Mouse (Mus musculus): ENCODE data around the gene AI597479. TPM values are rescaled to one million over a fixed set of nuclear protein-coding genes. Genes with fewer than 3 reads are reported as not detected.

Gene AI597479
- polyA plus RNA-seq (2015; fragmentation: Nextera tagmentation; extraction: Ambion mirVana), result 4.9 and 5.0 TPM in 2 replicates

DNA sequence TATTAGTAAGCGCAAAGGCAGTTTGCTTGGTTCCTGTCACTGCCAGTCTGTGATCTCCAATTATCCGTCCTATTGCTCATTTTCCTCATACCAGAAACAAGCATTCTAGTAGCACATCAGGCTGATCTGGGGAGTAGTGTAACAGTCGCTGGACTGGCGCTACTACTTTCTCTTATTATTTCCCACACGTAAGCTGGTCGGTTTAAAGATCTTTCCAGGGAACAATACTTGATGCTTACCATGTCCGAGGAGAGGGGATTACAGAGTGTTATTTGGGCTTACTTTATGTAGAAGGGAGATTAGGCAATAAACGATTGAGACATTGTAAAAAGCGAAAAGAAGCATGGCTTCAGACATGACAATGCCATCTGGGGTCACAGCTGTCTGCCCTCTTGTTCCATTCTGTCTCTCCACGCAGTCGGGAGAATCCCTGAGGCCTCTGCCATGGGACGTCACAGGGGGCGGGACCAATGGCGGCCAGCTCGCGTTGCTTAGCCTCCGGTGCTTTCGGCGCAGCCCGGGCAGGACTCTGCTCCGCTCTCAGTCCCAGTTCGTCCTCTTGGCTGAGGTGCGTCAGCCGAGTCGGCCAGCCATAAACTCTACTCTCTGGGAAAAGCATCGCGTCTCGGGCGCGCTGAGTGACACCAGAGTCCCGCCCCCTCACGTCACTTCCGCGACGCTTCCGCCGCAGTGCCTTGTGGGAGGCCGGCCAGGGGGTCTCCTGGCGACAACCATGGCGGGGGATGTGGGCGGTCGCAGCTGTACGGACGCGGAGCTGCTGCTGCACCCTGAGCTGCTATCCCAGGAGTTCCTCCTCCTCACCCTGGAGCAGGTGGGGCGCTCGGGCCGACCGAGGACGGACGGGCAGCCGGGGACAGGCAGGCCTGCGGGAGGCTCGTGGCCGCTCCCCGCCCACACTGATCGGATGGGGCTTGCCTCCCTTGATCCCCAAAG lies at the start of gene AI597479, which contains the start of gene Tgfbrap1:
AI597479 (plus strand) TSS at position 680 of the 954 bp plus-strand sequence.
Tgfbrap1 (minus strand) TSS at position 607 of the 954 bp plus-strand sequence.
- Histone ChIP-seq H3K4me3 (ENCODE audit: low read depth, low read length) (peak within 1 kb of the TSS; percentile 99), H3K9ac (replicated peaks) (peak within 1 kb of the TSS; percentile 92), H3K27ac (ENCODE audit: low read depth) (peak within 1 kb of the TSS; percentile 100), H3K4me2 (ENCODE audit: low read depth, low read length) (peak within 1 kb of the TSS; percentile 93), H3K4me1 (ENCODE audit: insufficient read depth) (peaks cover 7% of the 10 kb centered on the region; the same call in 1 of the 2 replicates), H3K9me3 (ENCODE audit: low read length) (no peaks in the 10 kb centered on the region), H3K27me3 (ENCODE audit: insufficient read depth, low read length) (no peaks in the 10 kb centered on the region), H3K36me3 (replicated peaks; ENCODE audit: insufficient read depth, low read length) (no peaks in the 10 kb centered on the region)
- ATAC-seq, result peak; percentile 96
- peak; percentile 94 for DNase-seq
- TF ChIP-seq CTCF (IDR thresholded peaks at IDR 0.05; ENCODE audit: low read depth), result no peak
- under 1% methylated on average over 56 of the region's 57 CpGs for WGBS (ENCODE audit: insufficient replicate concordance)

DNA sequence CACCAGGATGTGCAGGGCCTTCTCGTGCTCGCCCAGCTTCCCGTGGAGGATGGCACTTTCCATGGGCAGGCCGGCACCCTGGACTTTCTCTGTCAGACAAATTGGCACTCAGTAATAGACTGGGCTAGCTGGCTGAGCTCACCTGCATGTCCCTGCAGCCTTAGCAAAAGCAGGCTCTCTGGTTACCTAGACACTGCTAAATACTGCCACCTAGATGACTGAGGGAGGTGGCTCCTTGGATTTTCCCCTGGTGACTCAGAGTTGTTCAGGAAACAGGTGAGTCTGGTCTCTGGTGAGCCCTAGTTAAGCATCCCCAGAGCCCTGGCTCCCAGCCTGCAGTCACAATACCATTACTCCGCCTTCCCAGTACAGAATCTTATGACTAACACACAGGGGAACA lies 46.6 kb upstream of the AI597479 start:
- no peak overlapping the region for H3K4me2 ChIP-seq (ENCODE audit: low read depth, low read length)
- no peak overlapping the region for H3K27ac ChIP-seq (ENCODE audit: low read depth)
- DNase-seq (no peak), ATAC-seq (no peak)
- WGBS (ENCODE audit: insufficient replicate concordance), result 91% methylated on average over 5 of the region's 5 CpGs
- H3K36me3 ChIP-seq (replicated peaks; ENCODE audit: insufficient read depth, low read length), result peaks cover 37% of the 10 kb centered on the region
- H3K4me1 ChIP-seq (ENCODE audit: insufficient read depth), result no peaks in the 10 kb centered on the region
- TF ChIP-seq EP300 (IDR thresholded peaks at IDR 0.05; ENCODE audit: low read depth), result no peak
- no peak for TF ChIP-seq CTCF (IDR thresholded peaks at IDR 0.05; ENCODE audit: low read depth)
- no peak overlapping the region for H3K9ac ChIP-seq (replicated peaks)
- no peak overlapping the region for H3K4me3 ChIP-seq (ENCODE audit: low read depth, low read length)
- H3K27me3 ChIP-seq (ENCODE audit: insufficient read depth, low read length), result no peaks in the 10 kb centered on the region
- no peaks in the 10 kb centered on the region for H3K9me3 ChIP-seq (ENCODE audit: low read length)

DNA sequence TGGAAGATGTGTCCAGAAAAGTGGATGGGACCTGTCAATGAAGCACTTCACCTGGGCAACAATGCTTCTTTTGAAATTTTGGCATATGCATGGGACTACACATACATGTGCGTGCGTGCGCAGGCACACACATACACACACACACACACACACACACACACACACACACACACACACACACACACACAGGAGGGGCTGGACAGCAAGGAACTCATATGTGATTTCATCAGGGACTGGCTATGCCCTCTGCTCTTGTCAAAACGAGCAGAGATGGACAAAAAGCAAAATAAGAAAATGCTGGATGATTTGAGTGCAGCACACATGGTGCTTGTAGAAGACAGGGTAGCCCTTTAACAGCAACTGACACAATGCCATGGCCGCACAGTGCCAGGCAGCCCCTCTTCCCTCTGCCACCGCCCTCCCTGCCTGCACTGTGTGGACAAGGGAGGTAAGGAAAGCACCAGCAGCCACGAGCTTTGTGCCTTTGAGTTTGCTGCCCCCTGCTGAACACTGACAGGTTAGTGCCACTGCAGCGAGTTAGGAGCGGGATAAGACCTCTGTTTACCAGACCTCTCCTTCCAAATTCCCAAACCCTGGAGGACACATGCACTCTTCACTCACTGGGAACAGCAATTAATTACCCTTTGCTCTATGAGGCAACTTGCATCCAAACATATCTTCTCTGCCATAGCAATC lies 32.7 kb upstream of the AI597479 start:
- 60% methylated on average over 9 of the region's 9 CpGs for WGBS (ENCODE audit: insufficient replicate concordance)
- no peak for ATAC-seq
- no peak overlapping the region for H3K4me2 ChIP-seq (ENCODE audit: low read depth, low read length)

DNA sequence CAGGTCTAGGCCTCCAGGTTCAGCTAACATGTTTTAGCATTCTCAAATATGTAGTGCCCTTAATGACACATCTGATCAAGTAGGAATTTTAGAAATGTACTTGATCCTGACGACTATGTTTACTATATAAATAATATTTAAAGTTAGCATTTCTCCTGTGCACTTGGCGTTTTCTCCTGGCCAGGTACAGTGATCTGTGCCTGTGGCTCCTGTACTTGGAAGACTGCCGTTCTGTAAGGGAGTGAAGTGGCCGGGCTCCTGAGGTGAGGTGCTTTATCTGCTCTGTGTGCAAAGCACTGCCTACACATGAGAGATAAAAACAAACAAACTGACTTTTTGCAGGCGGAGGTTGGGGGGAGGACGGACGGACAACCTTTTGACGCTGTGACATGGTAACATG lies 31.9 kb upstream of the AI597479 start:
- Histone ChIP-seq H3K27ac (ENCODE audit: low read depth) (no peak overlapping the region), H3K9me3 (ENCODE audit: low read length) (no peaks in the 10 kb centered on the region), H3K4me1 (ENCODE audit: insufficient read depth) (no peaks in the 10 kb centered on the region), H3K4me3 (ENCODE audit: low read depth, low read length) (no peak overlapping the region), H3K27me3 (ENCODE audit: insufficient read depth, low read length) (no peaks in the 10 kb centered on the region), H3K36me3 (replicated peaks; ENCODE audit: insufficient read depth, low read length) (peaks cover 27% of the 10 kb centered on the region), H3K9ac (replicated peaks) (no peak overlapping the region), H3K4me2 (ENCODE audit: low read depth, low read length) (no peak overlapping the region)
- no peak for TF ChIP-seq CTCF (IDR thresholded peaks at IDR 0.05; ENCODE audit: low read depth)
- 69% methylated on average over 8 of the region's 8 CpGs for WGBS (ENCODE audit: insufficient replicate concordance)
- no peak for ATAC-seq
- DNase-seq, result no peak

More for the DNA sequence above, 32.7 kb upstream of the AI597479 start:
- Histone ChIP-seq H3K27ac (ENCODE audit: low read depth) (no peak overlapping the region), H3K4me3 (ENCODE audit: low read depth, low read length) (no peak overlapping the region), H3K9me3 (ENCODE audit: low read length) (no peaks in the 10 kb centered on the region), H3K9ac (replicated peaks) (no peak overlapping the region), H3K4me1 (ENCODE audit: insufficient read depth) (no peaks in the 10 kb centered on the region), H3K27me3 (ENCODE audit: insufficient read depth, low read length) (no peaks in the 10 kb centered on the region), H3K36me3 (replicated peaks; ENCODE audit: insufficient read depth, low read length) (peaks cover 32% of the 10 kb centered on the region)
- peak; percentile 58 for DNase-seq
- no peak for TF ChIP-seq EP300 (IDR thresholded peaks at IDR 0.05; ENCODE audit: low read depth)
- TF ChIP-seq CTCF (IDR thresholded peaks at IDR 0.05; ENCODE audit: low read depth), result peak; percentile 79

DNA sequence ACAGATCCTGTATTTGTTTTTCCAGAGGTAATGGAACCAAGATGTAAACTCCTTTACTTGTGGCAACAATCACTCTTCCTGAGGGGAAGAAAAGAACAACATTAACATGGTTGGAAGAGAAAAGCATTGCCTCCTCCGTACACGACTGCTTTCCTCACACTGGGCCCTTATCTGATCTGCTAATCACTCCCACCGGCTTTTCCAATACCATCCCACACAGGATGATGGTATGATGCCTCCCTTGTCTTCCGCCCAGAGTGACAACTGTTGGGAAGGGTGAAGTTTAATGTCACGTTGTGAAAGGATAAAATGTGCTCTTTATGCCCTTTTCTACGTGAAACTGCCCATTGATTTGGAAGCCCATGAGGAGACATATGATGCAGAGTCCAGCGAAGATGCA lies 31.0 kb upstream of the AI597479 start:
- Histone ChIP-seq H3K9ac (replicated peaks) (no peak overlapping the region), H3K27me3 (ENCODE audit: insufficient read depth, low read length) (no peaks in the 10 kb centered on the region), H3K4me2 (ENCODE audit: low read depth, low read length) (no peak overlapping the region), H3K36me3 (replicated peaks; ENCODE audit: insufficient read depth, low read length) (peaks cover 29% of the 10 kb centered on the region), H3K27ac (ENCODE audit: low read depth) (no peak overlapping the region), H3K4me1 (ENCODE audit: insufficient read depth) (no peaks in the 10 kb centered on the region), H3K9me3 (ENCODE audit: low read length) (no peaks in the 10 kb centered on the region), H3K4me3 (ENCODE audit: low read depth, low read length) (no peak overlapping the region)
- WGBS (ENCODE audit: insufficient replicate concordance), result 71% methylated on average over 7 of the region's 7 CpGs
- TF ChIP-seq CTCF (IDR thresholded peaks at IDR 0.05; ENCODE audit: low read depth), result no peak
- TF ChIP-seq EP300 (IDR thresholded peaks at IDR 0.05; ENCODE audit: low read depth), result no peak
- ATAC-seq (no peak), DNase-seq (no peak)

DNA sequence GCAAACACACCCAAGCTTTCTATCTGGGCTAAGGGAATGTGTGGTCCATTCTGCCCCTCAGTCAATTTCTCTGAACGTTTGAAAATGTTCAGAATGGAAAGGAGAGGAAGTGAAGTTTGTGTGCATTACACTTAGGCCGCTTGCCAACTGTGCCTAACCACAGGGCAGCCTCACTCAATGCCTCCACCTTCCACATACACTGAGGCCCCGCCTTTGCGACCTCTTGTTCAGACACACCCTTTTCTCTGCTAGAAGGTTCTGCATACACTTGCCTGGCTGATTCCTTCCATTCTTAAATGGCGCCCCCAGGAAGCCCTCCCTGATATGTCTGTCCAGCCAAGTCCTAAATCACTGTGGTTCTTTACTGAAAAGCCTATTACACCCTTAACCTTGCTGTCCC lies 27.8 kb upstream of the AI597479 start:
- H3K4me3 ChIP-seq (ENCODE audit: low read depth, low read length), result no peak overlapping the region
- no peak for ATAC-seq
- no peaks in the 10 kb centered on the region for H3K27me3 ChIP-seq (ENCODE audit: insufficient read depth, low read length)
- no peaks in the 10 kb centered on the region for H3K4me1 ChIP-seq (ENCODE audit: insufficient read depth)
- TF ChIP-seq CTCF (IDR thresholded peaks at IDR 0.05; ENCODE audit: low read depth) (no peak), EP300 (IDR thresholded peaks at IDR 0.05; ENCODE audit: low read depth) (no peak)
- H3K9me3 ChIP-seq (ENCODE audit: low read length), result no peaks in the 10 kb centered on the region
- H3K4me2 ChIP-seq (ENCODE audit: low read depth, low read length), result no peak overlapping the region
- peaks cover 32% of the 10 kb centered on the region for H3K36me3 ChIP-seq (replicated peaks; ENCODE audit: insufficient read depth, low read length)
- no peak overlapping the region for H3K9ac ChIP-seq (replicated peaks)
- peak; percentile 27 for DNase-seq
- 42% methylated on average over 5 of the region's 5 CpGs for WGBS (ENCODE audit: insufficient replicate concordance)
- no peak overlapping the region for H3K27ac ChIP-seq (ENCODE audit: low read depth)

Data from liver, postnatal 0 days (tissue).